Comparison of ENCODE assay signal across 1 mouse cellular context in the genomic region with DNA sequence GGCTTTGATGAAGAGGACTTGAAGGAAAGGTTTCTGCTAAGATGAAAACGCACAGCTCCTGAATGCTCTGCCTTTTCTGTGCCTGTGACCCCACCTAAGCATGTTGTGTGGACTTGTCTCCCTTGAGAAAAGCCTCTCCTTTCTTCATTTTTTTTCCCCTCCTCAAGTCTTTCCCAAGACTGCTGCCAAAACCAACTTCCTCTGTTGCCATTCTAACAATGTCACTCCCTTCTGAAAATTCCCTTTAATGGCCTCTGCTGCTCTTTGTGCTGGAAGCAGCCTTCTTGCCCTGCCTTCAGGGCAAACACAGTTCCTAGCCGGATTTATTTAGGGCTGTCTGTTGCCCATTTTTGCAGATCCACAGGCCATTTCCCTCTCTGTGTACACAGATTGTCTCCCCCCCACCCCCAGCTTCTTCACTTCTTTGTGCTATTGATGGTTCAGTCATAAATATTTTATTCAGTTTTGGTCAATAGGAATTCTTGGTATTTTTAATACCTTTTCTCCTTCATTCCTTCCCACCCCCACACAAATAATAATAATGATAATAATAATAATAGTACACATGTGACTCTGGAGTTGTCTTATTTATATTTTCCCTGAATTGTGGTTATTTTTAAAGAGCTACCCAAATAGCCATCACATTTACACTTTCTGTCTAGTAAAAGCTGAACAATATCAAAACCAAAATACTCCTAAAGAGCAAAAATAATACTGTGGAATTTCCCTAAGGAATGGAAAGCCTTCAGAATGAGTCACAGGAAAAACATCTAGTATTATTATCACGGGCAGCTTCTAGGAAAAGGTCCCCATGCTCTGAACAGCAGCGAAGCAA.
TF ChIP-seq lines count a peak whose summit lies in the region.

No protein-coding gene starts in this region.

TF ChIP-seq in myocyte, 11 proteins besides CTCF, POLR2A, EP300 and RAD21 (continued from another document):
- TF ChIP-seq MYOG (IDR thresholded peaks at IDR 0.05; ENCODE audit: control insufficient read depth in 1 of 3, insufficient read depth in 1 of 3, insufficient read length in 2 of 3, low read depth in 2 of 3) = no peak
